Comparison of ENCODE assay signal across 1 mouse cellular context in genomic region chr7:80369967-80370431, GRCm38 (mm10).
TF ChIP-seq lines count a peak whose summit lies in the region.

No protein-coding gene starts in this region.

TF ChIP-seq in CH12.LX, 34 proteins besides CTCF, POLR2A, EP300 and RAD21 (continued from another document):
- TF ChIP-seq PAX5 (IDR thresholded peaks at IDR 0.05; ENCODE audit: low read length) (no peak), TCF12 (IDR thresholded peaks at IDR 0.05; ENCODE audit: low read depth, low read length) (no peak), ETS1 (conservative IDR thresholded peaks at IDR 0.05; ENCODE audit: low read depth, low read length) (no peak), NRF1 (IDR thresholded peaks at IDR 0.05; ENCODE audit: low read depth, low read length) (no peak), SMC3 (IDR thresholded peaks at IDR 0.05; ENCODE audit: low read depth, low read length) (no peak), USF2 (conservative IDR thresholded peaks at IDR 0.05; ENCODE audit: low read depth, low read length) (no peak), UBTF (IDR thresholded peaks at IDR 0.05; ENCODE audit: low read depth, low read length) (0 out of 2 replicates have a peak, but pooled peaks have one; percentile 0), ZC3H11A (IDR thresholded peaks at IDR 0.05; ENCODE audit: low read depth, low read length) (no peak), TBP (conservative IDR thresholded peaks at IDR 0.05; ENCODE audit: low read depth, low read length) (no peak), JUND (conservative IDR thresholded peaks at IDR 0.05; ENCODE audit: low read depth, low read length) (no peak), HCFC1 (IDR thresholded peaks at IDR 0.05; ENCODE audit: low read depth, low read length) (no peak), BHLHE40 (IDR thresholded peaks at IDR 0.05; ENCODE audit: low read depth, low read length) (no peak)
